Mouse (Mus musculus): ENCODE results near the gene Banf1.
"Not testable (repeated sequence)": the region's sequence is repeated elsewhere in the genome, so short reads cannot be mapped to it uniquely, and the experiment has no call there.

Gene Banf1

GRCm38 (mm10) chr19:5367053-5367359, at the start of gene Banf1:
Gene Banf1, minus strand, starts transcription at chr19:5367168.
- DNase-seq = no peak

- DNase-seq = no peak
Observed at GRCm38 (mm10) chr19:5414534-5414957, 47.6 kb upstream of the Banf1 start.

- no peak for DNase-seq
Observed at GRCm38 (mm10) chr19:5413840-5414239, 46.9 kb upstream of the Banf1 start.

GRCm38 (mm10) chr19:5411961-5412360, 45.0 kb upstream of the Banf1 start:
- DNase-seq = no peak

- DNase-seq = no peak
Observed at GRCm38 (mm10) chr19:5410641-5411040, 43.7 kb upstream of the Banf1 start.

- no peak for DNase-seq
Observed at GRCm38 (mm10) chr19:5409068-5409467, 42.1 kb upstream of the Banf1 start.

GRCm38 (mm10) chr19:5408057-5409001, 41.4 kb upstream of the Banf1 start:
- DNase-seq = no peak

GRCm38 (mm10) chr19:5407133-5407532, 40.2 kb upstream of the Banf1 start:
- DNase-seq = peak; percentile 75

GRCm38 (mm10) chr19:5406531-5407126, 39.7 kb upstream of the Banf1 start:
- DNase-seq = peak; percentile 66

GRCm38 (mm10) chr19:5405924-5406323, 39.0 kb upstream of the Banf1 start:
- no peak for DNase-seq

- DNase-seq = no peak
Observed at GRCm38 (mm10) chr19:5402293-5402692, 35.3 kb upstream of the Banf1 start, which contains the start of gene Tsga10ip. Gene Tsga10ip, minus strand, starts transcription at chr19:5402526.

- not testable (repeated sequence) for DNase-seq
Observed at GRCm38 (mm10) chr19:5401073-5401472, 34.1 kb upstream of the Banf1 start.

- DNase-seq = no peak
Observed at GRCm38 (mm10) chr19:5395371-5395770, 28.4 kb upstream of the Banf1 start.

- DNase-seq = no peak
Observed at GRCm38 (mm10) chr19:5394168-5394567, 27.2 kb upstream of the Banf1 start.

- DNase-seq = no peak
Observed at GRCm38 (mm10) chr19:5392892-5393291, 25.9 kb upstream of the Banf1 start.

- peak; percentile 60 for DNase-seq
Observed at GRCm38 (mm10) chr19:5390416-5390815, 23.4 kb upstream of the Banf1 start.

GRCm38 (mm10) chr19:5389647-5390046, 22.7 kb upstream of the Banf1 start:
- DNase-seq = peak; percentile 86

GRCm38 (mm10) chr19:5388588-5389242, 21.7 kb upstream of the Banf1 start, which contains the start of gene Sart1:
Gene Sart1, minus strand, starts transcription at chr19:5388703.
- DNase-seq = peak; percentile 93

GRCm38 (mm10) chr19:5388011-5388441, 21.1 kb upstream of the Banf1 start:
- DNase-seq = no peak

GRCm38 (mm10) chr19:5384715-5385114, 17.7 kb upstream of the Banf1 start:
- no peak for DNase-seq

GRCm38 (mm10) chr19:5383326-5383725, 16.4 kb upstream of the Banf1 start:
- DNase-seq = no peak

GRCm38 (mm10) chr19:5377446-5377845, 10.5 kb upstream of the Banf1 start:
- DNase-seq = no peak

GRCm38 (mm10) chr19:5374748-5375147, 7.8 kb upstream of the Banf1 start:
- DNase-seq = no peak

GRCm38 (mm10) chr19:5374177-5374576, 7.2 kb upstream of the Banf1 start:
- DNase-seq = no peak

Data from thymus, postnatal 25 days (tissue).